Mouse (Mus musculus) cortical plate, adult 2 months (tissue): ENCODE measurements around the gene Cxcl15. TPM values are rescaled to one million over a fixed set of nuclear protein-coding genes. Genes with fewer than 3 reads are reported as not detected.
"Not testable (repeated sequence)": the region's sequence is repeated elsewhere in the genome, so short reads cannot be mapped to it uniquely, and the experiment has no call there.

Experiments used
- H3K27ac ChIP-seq: fragments of 200-500 bp; 2 replicates; pipeline ENCODE4 v1.5.1; 2012; ENCODE audit warnings: low read length, control low read depth, inconsistent platforms; ENCODE audit not compliant: insufficient read depth
- H3K4me1 ChIP-seq: fragments of 200-500 bp; 2 replicates; pipeline ENCODE4 v1.6.1; 2011; ENCODE audit warnings: low read length; ENCODE audit not compliant: control insufficient read depth, insufficient read depth
- H3K4me3 ChIP-seq: fragments of 200-500 bp; 2 replicates; pipeline ENCODE4 v1.5.1; 2011; ENCODE audit warnings: mild to moderate bottlenecking, low read length, control low read depth; ENCODE audit not compliant: insufficient read depth
- CTCF ChIP-seq: fragments of 200-500 bp; IDR thresholded peaks from 2 replicates; pipeline ENCODE4 v1.5.1; 2011; ENCODE audit warnings: mild to moderate bottlenecking, control low read depth, low read length; ENCODE audit not compliant: insufficient read depth; ENCODE audit errors: extremely low read depth
- POLR2A ChIP-seq: fragments of 200-500 bp; IDR thresholded peaks from 2 replicates; pipeline ENCODE4 v1.6.1; 2011; ENCODE audit warnings: mild to moderate bottlenecking, low read length, control low read depth; ENCODE audit not compliant: insufficient read depth; ENCODE audit errors: extremely low read depth
- polyA plus RNA-seq: library from polyadenylated mRNA; depleted of rRNA; stranded (reverse); fragments of >200 nt; gene quantifications from 2 replicates; pipeline ENCODE4 v1.2.3, GENCODE M21; 2012

The Cxcl15 gene
- polyA plus RNA-seq, 1 experiment = not detected

DNA sequence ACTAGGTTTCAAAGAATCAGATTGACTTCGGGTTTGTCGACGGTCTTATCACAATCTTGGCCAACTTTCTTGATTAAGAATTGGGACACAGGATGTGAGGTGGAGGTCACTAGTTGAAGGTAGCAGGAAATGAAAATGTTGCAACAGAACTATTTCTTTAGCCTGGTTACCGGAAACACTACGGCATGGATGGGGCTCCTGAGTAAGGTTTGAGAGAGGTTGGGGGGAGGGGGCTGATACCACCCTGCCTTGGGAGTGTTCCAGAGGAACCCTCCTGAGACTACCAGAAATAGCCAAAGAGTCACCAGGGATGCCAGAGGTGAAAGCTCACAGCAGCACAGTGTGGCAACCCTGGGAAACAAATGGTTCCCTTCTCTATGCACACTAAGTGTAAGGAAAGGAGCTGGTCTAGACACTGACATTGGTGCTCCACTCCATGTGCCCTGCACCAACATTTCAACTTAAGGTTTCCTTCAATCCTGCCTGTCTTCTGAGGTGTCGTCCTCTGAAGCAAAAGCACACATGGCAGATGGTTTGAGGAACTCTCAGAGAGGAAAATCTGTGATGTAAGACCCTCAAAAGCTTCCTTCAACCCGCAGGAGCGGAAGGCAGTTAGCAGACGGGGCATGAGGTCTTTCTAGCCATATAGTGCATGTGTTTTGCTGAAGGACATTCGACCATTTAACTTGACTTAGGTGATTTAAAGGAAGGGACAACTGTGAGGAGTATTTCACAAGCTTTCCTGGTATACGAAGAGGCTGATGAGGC lies 4.8 kb upstream of the Cxcl15 start:
- H3K4me1 ChIP-seq = no peaks in the 10 kb centered on the region
- no peak overlapping the region for H3K4me3 ChIP-seq
- TF ChIP-seq POLR2A (no peak), CTCF (no peak)
- H3K27ac ChIP-seq = no peak overlapping the region

- Histone ChIP-seq H3K4me3 (no peak overlapping the region), H3K4me1 (no peaks in the 10 kb centered on the region), H3K27ac (no peak overlapping the region)
- no peak for TF ChIP-seq POLR2A
- TF ChIP-seq CTCF = no peak
Measured at GRCm38 (mm10) chr5:90790074-90790502, 4.2 kb upstream of the Cxcl15 start.

DNA sequence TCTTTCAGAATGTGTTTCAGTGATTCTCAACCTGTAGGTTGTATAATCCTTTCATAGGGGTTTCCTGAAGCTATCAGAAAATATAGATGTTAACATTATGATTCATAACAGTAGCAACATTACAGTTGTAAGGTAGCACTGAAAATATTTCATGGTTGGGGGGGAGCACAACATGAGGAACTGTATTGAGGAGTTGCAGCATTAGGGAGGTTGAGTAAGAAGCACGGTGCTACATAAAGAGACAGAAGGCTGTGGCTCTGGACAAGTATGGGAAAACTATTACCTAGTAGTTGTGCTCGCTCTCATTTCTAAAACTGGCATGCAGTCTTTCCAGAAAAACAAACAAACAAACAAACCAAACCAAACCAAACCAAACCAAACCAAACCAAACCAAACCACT lies 1.1 kb downstream of the Cxcl15 start:
- H3K4me3 ChIP-seq, H3K4me1 ChIP-seq, H3K27ac ChIP-seq: not testable (repeated sequence)

DNA sequence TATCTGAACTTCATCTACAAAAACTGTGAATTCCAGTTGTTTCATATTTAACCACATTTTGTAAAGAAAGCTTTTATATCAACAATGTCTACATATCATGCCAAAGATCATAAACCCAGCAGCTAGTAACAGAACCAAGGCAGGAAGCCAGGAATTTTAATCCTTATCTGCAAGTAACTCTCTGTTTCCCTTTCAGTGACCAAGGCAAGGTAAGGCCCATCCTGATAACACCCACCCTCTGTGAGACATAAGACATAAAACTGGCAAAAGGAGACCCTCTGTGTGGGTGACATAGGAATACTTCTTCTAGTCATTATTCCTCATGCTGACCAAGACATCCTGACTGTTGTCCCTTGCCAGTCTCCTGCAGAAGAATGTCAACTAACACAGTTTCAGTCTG lies 10.2 kb downstream of the Cxcl15 start:
- H3K27ac ChIP-seq = no peak overlapping the region
- no peaks in the 10 kb centered on the region for H3K4me1 ChIP-seq
- no peak overlapping the region for H3K4me3 ChIP-seq
- no peak for TF ChIP-seq POLR2A

DNA sequence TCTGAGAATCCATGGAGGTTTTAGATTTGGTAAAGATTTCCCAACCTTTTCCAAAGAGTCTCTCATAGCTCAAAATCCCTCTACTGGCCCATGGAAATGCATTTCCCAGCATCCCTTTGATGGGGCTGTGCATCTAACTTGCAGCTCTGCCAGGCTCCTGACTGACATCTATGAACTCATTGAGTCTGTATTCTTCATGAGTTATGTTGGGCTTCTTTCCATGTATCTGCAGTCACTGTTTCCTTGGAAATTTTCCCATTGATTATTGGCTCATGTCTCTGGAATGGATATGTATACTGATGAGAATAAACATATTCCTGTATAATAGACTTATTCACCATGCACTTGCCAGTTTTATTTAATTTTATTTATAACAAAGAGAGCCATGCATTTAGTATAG lies 11.7 kb downstream of the Cxcl15 start:
- Histone ChIP-seq H3K4me1 (no peaks in the 10 kb centered on the region), H3K4me3 (no peak overlapping the region), H3K27ac (no peak overlapping the region)
- TF ChIP-seq CTCF = no peak
- no peak for TF ChIP-seq POLR2A

- Histone ChIP-seq H3K4me3 (no peak overlapping the region), H3K27ac (no peak overlapping the region)
- TF ChIP-seq CTCF (no peak), POLR2A (no peak)
Measured at GRCm38 (mm10) chr5:90807176-90807950, 13.0 kb downstream of the Cxcl15 start.

GRCm38 (mm10) chr5:90819756-90820155 lies 25.4 kb downstream of the Cxcl15 start:
- Histone ChIP-seq H3K27ac (no peak overlapping the region), H3K4me1 (no peaks in the 10 kb centered on the region), H3K4me3 (no peak overlapping the region)
- TF ChIP-seq CTCF (no peak), POLR2A (no peak)

More at GRCm38 (mm10) chr5:90807176-90807950, 13.0 kb downstream of the Cxcl15 start:
- H3K4me1 ChIP-seq = no peaks in the 10 kb centered on the region

- Histone ChIP-seq H3K4me1 (no peaks in the 10 kb centered on the region), H3K4me3 (no peak overlapping the region), H3K27ac (no peak overlapping the region)
- TF ChIP-seq CTCF = no peak
- TF ChIP-seq POLR2A = no peak
Measured at GRCm38 (mm10) chr5:90832145-90832767, 37.9 kb downstream of the Cxcl15 start.

- Histone ChIP-seq H3K27ac (no peak overlapping the region), H3K4me1 (no peaks in the 10 kb centered on the region), H3K4me3 (no peak overlapping the region)
- TF ChIP-seq CTCF = no peak
- no peak for TF ChIP-seq POLR2A
Measured at GRCm38 (mm10) chr5:90832768-90833388, 38.5 kb downstream of the Cxcl15 start.

DNA sequence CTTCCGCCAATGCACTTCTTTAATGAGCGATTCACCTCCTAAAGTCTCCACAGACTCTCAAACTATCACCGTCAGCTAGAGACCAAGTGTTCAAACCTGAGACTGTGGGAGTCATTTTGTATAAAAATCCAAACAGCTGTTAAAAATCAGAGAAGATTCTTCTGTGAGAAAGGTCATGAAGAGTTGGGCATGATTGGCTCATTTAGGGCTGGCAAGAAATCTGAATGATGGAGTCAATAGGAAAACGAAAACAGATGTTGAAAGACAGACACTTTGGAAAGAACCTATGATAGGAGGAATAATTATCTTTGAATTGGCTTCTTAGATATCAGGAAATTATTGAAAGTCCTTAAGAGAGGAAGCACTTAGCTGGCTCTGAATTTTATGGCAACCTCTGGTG lies 40.1 kb downstream of the Cxcl15 start:
- Histone ChIP-seq H3K4me3 (no peak overlapping the region), H3K27ac (no peak overlapping the region), H3K4me1 (no peaks in the 10 kb centered on the region)
- TF ChIP-seq POLR2A (no peak), CTCF (no peak)
